Mouse (Mus musculus) embryonic fibroblast, embryonic 13.5 days (primary cell): Measurements from ENCODE around the gene Apol9b.

Experiments
- CTCF ChIP-seq: IDR thresholded peaks from 2 replicates; pipeline ENCODE4 v1.5.1; 2011; ENCODE audit warnings: mild to moderate bottlenecking, control low read depth, low read length, moderate library complexity, borderline replicate concordance; ENCODE audit not compliant: insufficient read depth
- POLR2A ChIP-seq: IDR thresholded peaks from 2 replicates; pipeline ENCODE4 v1.6.1; 2011; ENCODE audit warnings: low read depth, mild to moderate bottlenecking, control low read depth, low read length, moderate library complexity

GRCm38 (mm10) chr15:77770341-77770740 lies 41.5 kb downstream of the Apol9b start:
- no peak for TF ChIP-seq CTCF
- no peak for TF ChIP-seq POLR2A
